Mouse (Mus musculus) thymus, postnatal 4 days (tissue): ENCODE data around the gene Actl11.

ENCODE experiments used
- DNase-seq: peaks from one replicate; pipeline ENCODE4 v3.0.0; 2021

Actl11 gene

GRCm38 (mm10) chr9:107964681-107965080, 36.4 kb downstream of the Actl11 start:
- DNase-seq: no peak

GRCm38 (mm10) chr9:107966676-107967075, 38.4 kb downstream of the Actl11 start:
- DNase-seq: no peak

DNA sequence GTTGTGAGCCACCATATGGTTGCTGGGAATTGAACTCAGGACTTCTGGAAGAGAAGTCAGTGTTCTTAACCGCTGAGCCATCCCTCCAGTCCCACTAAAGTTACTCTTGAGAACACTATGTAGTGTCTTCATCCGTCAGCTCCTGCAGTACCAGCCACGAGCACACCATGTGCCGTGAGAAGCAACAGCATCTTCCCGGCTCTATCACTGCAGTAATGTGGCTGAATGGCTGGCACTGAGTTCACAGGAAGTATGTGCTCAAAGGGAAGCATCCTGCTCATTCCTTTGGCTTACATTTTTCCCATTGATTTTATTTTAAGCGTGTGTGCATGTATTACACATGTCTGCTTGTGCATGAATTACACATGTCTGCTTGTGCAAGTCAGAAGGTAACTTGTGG, 39.2 kb downstream of the Actl11 start:
- no peak for DNase-seq

- DNase-seq: no peak
These were observed 40.3 kb downstream of the Actl11 start for GRCm38 (mm10) chr9:107968531-107968930.

- no peak for DNase-seq
These were observed 42.0 kb downstream of the Actl11 start for GRCm38 (mm10) chr9:107970311-107970710.

DNA sequence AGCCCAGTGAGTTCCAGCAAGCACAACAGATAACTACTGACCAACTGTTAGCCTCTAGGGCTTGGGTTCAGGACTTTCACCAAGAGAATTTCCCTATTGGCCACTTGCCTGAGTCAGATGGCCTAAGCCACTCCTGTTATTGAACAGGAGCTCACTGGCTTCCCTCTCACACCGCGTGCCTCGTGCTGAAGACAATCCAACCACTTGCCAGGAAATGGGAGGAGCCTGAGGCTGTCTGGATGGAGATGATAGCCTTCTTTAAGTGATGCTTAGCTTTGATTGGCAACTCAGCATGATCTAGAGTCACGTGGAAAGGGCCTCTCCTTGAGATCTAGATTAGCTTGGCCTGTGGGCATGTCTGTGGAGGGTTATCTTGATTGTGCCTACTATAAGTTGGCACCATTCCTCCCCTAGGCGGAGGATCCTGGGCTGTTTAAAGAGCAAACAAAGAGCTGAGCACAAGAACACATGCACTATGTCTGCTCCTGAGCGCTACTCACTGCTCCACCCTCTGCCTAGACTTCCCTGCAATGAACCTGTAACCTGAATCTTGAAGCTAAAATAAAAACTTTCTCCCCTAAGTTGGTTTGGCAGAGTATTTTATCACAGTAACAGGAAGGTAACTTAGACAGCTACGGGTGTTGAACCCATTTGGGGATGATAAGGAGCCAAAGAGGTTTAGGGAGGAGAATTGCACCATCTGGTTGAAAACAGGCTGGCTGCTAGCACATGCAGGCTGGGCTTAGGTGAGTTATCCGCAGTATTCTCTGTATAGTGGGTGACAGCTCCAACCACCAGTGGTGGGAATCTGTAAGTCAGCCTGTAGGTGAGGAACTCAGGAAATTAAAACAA, 43.6 kb downstream of the Actl11 start:
- DNase-seq: no peak

- no peak for DNase-seq
These were observed 46.4 kb downstream of the Actl11 start for GRCm38 (mm10) chr9:107974491-107975171.

- DNase-seq: peak; percentile 54
These were observed 47.4 kb downstream of the Actl11 start, which contains the start of gene Uba7 for GRCm38 (mm10) chr9:107975399-107976386. Gene Uba7, plus strand, starts transcription at chr9:107975505.

DNA sequence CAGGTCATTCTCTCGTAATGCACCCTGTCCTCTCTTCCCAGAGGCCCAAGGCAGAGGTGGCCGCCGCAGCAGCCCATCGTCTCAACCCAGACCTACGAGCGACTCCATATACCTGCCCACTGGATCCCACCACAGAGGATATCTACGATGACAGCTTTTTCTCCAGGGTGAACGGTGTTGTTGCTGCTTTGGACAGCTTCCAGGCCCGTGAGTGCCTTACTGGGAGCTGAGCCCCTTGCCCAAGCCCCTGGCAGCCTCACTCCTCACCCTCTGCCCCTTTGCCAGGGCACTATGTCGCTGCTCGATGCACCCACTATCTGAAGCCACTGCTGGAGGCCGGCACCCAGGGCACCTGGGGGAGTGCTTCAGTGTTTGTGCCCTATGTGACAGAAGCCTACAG, 50.5 kb downstream of the Actl11 start:
- DNase-seq: no peak
